Mouse (Mus musculus) left cerebral cortex, adult 18-20 months (tissue): ENCODE results near the gene Dusp12. TPM values are rescaled to one million over a fixed set of nuclear protein-coding genes. Genes with fewer than 3 reads are reported as not detected.
A peak's percentile ranks its signal among the peaks of the same experiment; 100 is the strongest.

Experiments used
- DNase-seq, 2 experiments: peaks; one replicate each; pipeline ENCODE4 v3.0.0; 2021 to 2022; ENCODE audit warnings: low spot score in 2 of 2, mixed read lengths in 1 of 2
- long read RNA-seq, 2 experiments: library from polyadenylated mRNA; stranded (forward); transcript quantifications; one replicate each; pipeline ENCODE4 v2.0.0; 2021
- total RNA-seq, 2 experiments: library from RNA; stranded (reverse); gene quantifications; 2 replicates each; pipeline ENCODE4 v1.2.3; 2021

The Dusp12 gene
- 10 to 100 TPM; 15.1 to 16.7 TPM for total RNA-seq
- long read RNA-seq, experiment 1, transcript Dusp12-201 (6 exons, 1,374 nt), result major isoform, 18 of 39 reads
- long read RNA-seq, experiment 1, transcript Dusp12-204 (6 exons, 911 nt), result minor isoform, 11 of 39 reads
- long read RNA-seq, experiment 1, partial matches to known transcripts, result 0 of 39 reads
- long read RNA-seq, experiment 1, other reads (novel, unspliced or antisense), result 6 of 39 reads
- long read RNA-seq, experiment 2, transcript Dusp12-201 (6 exons, 1,374 nt), result major isoform, 11 of 20 reads
- long read RNA-seq, experiment 2, transcript Dusp12-204 (6 exons, 911 nt), result minor isoform, 5 of 20 reads
- long read RNA-seq, experiment 2, partial matches to known transcripts, result 1 of 20 reads
- long read RNA-seq, experiment 2, other reads (novel, unspliced or antisense), result 3 of 20 reads

DNA sequence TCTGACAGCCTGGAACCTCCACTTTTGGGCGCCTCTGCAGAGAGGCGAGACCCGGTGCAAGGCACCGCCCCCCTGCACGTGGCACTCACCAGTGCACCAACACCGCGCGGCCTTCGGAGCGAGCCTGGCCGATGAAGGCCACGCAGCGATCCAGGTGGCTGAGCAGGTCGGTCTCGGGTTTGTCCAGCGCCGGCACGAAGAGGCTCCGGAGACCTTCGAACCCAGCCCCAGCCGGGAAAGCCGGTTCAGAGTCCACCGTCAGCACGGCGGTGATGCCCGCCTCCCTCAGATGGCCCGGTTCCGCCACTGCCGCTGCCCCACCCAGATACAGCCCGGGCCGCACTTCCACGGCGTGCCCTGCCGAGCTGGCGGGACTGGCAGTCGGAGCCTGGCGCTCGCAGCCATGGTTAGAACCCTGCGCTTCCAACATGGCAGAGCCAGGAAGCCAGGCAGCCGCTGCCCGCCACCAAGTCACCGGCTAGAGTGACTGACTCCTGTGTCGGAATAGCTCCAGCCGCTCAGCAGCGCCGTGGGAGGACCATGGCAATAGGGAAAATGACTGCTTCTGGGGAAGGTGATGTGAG lies at the start of gene Dusp12, which contains the start of gene Gm26620:
Gene Dusp12, minus strand, starts transcription at position 563 of the 584 bp plus-strand sequence.
Gene Gm26620, plus strand, starts transcription at position 88 of the 584 bp plus-strand sequence.
- peak; percentile 80 to 91 for DNase-seq

DNA sequence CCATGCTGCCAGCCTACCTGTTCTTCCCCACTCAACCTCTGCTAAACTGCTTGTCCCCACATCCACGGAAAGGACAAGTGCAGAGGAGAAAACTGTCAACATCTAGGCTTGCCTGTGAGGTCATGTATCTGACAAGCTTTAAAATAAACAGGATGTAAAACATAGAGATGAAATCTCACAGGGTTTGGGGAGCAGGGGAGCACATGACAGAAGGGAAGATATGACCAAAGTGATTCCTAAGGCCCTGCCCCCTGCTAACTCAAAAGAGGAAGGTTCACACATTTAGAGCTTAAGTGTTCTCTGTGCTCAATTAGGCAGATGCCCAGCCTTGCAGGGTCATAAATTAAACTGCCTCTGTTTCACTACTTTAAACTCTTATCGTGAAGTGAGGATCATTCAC lies 49.0 kb upstream of the Dusp12 start:
- DNase-seq, result no peak

DNA sequence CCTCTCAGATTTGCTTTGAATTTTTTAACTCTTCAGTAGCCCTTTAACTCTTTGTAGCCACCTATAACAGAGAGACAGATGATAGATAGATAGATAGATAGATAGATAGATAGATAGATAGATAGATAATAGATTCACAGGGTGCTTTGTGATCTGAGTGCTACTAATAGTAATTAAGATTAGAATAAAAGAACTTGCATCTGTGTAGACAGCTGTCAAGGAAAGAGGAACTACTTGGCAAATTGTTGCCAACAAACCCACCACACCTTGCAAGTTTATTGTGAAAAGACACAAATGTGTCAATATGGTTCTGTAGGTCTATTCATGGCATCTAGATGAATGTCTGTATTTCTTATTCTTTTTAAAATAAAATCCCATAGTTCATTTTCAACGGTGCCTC lies 48.6 kb upstream of the Dusp12 start:
- no peak for DNase-seq

DNA sequence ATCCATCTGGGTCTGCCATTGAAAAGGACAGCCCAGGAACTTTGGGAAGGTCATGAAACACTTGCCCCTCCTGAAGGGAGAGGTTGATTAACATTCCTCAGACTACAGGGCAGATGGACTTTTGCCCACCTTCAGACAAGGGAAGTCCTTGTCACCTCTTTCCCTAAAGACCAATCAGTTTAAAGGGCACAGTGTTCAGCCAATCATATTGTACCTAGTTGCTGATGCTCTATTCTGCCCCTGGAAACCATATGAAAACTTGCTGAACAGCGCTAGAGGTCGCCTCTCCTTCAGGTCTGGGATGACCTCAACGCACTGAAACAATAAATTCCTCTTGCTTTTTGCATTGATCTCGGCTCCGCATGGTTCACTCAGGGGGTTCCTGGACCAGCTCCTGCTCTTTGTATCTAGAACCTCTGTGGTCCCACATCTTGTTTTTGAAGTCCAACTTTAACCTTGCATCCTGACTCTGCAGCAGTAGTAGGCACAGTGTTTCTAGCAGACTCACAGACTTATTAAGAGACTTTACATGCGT lies 48.1 kb upstream of the Dusp12 start:
- DNase-seq, result no peak

DNA sequence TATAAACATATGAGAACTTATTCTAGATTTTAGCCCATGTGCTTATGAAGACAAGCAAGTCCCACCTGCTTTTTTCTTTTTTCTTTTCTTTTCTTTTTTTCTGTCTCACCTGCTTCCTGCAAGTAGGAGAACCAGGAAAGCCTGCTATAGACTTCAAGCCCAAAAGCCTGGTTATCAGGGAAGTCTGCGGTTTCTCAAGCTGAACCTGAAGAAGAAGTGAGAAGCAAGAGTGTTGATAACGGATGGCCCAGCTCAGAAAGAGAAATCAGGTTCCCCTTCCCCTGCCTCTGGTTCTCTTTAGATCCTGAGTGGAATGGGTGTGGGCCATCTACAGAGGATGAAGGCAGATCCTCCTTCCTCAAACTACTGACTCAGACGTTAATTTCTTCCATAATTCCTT lies 46.7 kb upstream of the Dusp12 start:
- no peak for DNase-seq

DNA sequence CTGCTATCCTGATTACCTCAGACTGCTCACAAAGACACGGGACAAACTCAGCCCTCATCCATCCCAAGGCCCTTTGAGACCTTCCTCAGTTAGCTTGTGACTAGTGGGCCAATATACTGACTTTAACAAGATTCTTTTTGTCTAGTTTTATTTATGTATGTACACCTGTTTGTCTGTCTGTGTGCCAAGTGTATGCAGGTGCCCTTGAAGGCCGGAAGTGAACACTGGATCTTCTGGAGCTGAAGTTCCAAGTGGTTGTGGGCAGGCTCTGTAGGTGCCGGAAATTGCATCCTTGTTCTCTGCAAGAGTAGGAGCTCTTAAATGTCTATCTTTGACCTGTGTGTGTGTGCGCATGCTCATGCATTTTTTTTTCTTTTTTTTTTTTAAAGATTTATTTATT lies 43.9 kb upstream of the Dusp12 start:
- no peak for DNase-seq

DNA sequence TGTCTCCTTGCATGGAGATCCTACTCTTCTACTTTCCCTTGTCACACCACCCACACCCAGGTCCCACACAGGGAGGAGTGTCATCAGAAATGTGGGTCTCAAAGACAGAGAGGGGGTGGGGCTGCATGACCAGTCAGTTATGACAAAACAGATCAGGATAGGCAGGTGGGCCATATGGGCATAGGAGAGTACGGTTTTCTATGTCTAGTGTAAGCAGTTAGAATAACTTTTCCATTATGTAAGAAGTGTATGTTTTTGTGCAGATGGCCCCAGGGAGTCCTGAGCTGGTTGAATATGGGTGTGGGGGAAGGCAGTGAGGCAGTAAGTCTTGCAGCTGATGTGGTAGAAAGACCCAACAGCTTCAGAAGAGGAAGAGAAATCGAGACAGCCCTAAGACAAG lies 43.1 kb upstream of the Dusp12 start:
- DNase-seq, result no peak

DNA sequence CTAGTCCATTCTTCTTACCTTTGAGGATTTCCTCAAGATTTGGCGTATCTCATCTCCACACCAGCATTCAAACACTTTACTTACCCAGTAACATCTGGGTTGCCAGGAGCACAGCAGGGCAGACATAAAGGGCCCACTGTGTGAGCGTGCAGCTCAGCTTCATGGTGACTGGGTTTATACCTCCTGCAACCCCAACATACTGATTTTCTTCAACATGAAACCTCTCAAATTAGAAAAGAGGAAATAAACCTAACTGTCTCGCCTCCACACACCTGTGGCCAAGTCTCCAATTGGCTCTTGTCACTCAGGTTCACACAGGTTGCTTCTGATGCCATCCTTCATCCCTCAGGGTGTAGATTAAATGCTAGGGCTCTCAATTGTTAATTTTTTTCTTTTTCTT lies 42.0 kb upstream of the Dusp12 start, which contains the start of gene Fcrla:
Gene Fcrla, minus strand, starts transcription at position 206 of the 400 bp plus-strand sequence.
- no peak for DNase-seq

DNA sequence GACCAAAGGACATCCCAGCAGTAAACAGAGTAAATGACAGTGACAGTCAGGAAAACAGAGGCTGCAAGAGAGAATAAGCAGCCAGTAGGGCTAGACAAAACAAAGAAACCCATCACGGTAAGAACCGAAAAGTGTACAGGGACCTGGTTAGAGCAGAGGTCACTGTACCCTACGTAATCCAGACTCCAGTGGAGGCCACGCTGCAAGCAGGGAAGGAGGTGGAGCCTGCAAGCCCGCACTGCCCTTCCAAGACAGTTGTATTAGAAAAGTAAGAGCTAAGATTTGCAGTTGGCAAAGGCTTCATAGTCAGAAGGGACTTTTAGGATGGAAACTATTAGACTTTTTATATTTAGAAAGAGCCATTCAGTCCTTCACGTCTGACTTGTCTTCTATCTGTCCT lies 41.6 kb upstream of the Dusp12 start:
- DNase-seq, result no peak

DNA sequence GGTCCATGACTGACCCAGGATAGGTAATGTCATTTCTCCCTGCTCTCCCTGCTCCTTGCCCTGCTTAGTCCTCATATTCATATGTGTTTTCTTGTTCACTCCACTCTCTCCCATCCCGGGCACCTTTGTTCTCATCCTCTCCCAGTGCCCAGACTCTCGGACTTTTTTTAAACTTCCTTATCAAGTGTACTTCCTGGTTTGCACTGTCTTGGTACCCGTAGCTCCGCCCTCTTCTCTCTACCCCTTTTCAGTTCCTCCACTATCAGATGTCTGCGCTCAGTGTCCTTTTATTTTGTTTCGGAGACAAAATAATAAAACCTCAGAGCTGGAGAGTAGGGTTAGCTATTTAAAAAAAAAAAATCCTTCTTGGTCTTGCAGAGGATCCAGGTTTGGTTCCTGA lies 39.1 kb upstream of the Dusp12 start:
- DNase-seq, result no peak

DNA sequence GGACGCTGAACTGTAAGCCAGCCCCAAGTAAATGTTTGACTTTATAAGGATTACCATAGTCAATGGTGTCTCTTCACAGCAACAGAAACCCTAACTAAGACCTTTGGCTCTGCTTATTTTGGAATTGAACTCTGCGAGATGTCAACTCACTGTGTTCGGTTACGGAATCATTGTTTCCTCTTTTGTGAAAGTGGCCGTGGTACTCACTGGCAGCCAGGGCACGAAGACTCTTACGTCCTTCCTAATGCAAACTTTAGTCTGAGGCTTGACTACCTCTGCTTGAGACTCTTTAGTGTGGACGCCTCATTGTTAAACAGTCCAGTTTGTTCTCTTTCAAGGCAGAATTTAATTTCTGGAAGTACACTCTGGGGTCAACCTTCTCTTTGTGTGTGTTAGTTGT lies 34.0 kb upstream of the Dusp12 start:
- DNase-seq, result no peak

DNA sequence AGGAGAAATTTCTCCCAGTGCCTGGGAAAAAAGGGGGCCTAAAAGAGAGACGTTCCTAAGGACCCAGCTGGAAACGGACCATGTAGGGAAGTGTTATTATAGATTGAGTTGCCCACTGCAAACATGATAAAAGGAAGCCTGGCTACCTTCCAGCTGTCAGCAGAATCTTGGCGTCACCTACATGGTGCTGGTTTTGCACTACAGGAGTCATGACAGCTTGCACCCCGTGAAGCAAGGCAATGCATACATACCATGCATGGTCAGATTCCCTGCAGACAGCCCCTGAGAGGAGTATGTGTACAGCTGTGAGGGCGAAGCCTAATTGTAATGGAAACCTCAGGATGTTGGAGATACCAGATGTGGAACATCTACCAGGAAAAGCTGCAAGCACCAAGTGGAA lies 30.3 kb upstream of the Dusp12 start:
- no peak for DNase-seq

DNA sequence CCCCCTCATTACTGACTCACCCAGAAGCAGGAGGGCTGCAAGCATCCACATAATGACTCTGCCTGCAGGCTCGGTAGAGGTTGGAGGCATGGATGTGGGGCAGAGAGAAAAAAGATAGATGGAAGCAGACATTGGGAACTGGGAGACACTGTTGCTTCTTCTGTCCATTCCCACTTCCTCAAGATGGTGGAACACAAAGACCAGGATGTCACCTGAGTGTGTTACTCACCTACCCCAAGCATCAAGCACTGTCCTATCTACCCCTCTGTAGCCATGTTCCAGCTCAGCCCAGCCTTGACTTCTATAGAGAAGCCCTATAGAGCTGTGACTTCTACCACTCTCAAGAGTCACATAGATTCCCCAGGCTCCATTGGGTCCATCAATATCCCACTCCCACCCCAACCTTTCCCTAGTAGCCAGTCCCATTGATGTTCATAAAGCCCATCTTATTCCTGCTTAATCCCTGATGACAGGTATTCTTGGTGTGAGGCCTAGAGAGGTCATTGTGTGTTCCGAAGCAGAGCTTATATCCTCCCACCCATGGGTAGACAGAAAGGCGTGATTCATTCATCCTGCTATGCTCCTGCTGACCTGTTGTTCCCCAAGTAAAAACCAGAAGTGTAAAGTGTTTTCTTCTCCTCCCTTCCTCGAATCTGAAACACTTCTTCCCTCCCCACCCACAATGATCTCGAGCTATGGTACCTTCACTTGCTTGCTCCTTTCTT lies 27.7 kb upstream of the Dusp12 start, which contains the start of gene Fcrlb:
Gene Fcrlb, minus strand, starts transcription at position 51 of the 725 bp plus-strand sequence.
- DNase-seq, result no peak

DNA sequence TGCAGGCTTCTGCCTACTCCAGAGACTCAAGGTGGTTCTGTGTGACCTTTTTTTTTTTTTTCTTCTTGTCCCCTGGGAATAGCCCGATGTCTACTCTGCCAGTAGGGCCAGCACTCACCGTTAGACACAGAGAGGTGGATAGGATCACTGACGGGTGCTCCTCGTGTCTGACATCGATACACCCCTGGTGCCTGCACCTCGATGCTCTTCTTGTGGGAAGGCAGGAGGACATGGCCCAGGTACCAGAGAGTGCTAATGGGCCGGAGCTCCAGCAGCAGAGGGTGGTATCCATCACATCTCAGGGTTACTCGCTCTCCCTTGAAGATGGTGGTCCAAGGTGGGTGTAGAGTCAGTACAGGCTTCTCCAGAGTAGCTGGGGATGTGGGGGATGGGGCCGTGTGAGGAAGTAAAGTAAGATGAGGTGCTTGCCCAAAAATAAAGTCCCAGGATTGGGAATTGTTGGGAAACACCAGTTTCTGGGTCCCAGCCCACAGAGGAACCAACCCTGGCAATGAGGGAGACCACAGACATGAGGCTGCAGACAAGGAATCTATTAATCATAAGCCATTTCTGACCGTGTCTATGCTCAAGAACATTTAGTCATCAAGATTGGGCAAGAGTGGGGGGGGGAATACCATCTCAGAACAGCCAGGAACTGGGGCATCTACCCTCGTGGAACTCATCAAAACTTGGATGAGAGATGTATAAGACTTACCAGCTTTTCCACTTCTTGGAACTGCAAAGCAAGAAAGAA lies 26.7 kb upstream of the Dusp12 start:
- DNase-seq, result no peak

DNA sequence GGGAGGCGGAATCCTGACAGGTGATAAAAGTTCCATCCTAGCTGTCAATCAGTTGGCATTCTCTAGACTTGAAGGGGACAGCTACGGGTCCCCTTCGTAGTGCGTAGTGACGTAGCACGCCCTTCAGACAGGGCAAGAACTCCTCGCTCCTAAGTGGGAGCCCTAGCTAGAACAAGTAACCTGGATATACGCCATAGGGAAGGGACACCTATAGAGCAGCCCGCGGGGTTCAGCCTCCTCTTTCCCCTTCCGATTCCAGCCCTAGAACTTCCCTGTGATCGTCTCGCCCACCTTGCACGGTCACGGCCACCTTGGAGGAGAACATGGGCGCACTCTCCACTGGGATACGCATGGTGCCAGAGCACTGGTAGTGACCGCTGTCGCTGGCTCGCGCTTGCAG lies 23.0 kb upstream of the Dusp12 start:
- peak in 1 of 2 experiments; percentile 11 for DNase-seq

DNA sequence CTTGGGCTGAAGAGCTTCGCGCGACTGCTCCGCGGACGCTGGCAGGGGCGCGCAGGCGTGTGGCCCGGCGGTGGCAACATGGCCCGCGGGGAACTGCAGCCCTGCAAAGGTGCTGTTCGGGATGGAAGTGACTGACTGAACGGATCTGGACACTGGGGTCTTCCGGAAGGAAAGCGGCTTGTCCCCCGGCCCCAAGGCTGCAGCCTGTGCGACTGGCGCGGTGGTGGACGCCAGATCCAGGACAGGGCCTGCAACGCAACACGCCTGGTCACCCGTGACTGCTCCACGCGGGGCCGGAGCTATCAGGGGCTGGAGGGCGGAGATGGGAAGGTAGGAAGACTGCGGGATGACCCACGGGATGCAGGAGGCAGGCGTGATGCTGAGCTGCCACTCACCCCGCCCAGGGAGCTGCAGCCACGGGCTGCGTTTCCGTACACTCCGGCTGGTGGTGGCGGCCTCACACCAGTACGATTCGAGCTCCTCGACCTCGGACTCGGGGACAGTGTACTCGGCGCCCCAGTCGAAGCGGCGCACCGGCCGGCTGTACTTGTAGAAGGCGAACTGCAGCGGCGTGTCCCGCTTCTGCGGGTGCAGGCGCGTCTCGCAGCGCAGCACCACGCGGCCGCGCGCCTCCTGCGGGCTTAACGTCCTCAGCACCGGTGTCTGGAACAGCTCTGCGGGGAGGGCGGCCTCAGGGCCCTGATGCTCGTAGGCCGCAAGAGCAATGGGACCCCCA lies 22.3 kb upstream of the Dusp12 start:
- DNase-seq, result peak; percentile 23 to 52

DNA sequence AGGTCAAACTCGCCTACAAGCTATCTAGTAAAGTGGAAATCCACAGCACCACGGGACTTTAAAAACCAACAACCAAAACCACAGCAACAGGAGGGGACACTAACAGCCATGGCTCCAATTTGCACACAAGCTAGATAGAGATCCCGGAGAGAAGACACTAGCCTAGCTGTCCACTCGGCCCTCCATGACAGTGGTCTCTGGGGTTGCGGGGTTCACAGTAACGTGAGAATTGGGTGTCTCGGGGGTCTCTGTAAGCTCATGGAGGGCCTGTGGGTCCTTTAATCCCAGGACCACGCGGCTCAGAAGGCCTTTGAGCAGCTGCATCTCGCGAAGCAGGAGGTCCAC lies 21.7 kb upstream of the Dusp12 start:
- DNase-seq, result no peak

DNA sequence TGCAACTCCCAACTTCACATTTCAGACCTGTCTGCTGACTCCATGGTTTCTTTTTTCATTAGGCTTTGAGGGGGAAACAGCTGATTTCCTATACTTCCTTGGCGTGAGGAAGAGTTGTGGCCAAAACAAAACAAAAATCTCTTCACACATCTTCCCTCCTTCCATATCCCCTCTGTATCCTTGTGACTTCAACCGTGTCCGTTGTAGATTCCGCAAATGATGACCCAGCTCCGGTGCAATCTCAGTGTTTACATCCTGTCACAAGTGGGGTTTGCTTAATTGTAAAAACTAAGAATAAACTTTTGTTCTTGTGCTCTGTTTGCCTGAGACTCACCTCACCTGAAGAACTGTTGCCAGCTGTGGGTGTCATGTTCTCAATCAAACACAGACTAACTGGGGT lies 18.1 kb upstream of the Dusp12 start:
- DNase-seq, result no peak

DNA sequence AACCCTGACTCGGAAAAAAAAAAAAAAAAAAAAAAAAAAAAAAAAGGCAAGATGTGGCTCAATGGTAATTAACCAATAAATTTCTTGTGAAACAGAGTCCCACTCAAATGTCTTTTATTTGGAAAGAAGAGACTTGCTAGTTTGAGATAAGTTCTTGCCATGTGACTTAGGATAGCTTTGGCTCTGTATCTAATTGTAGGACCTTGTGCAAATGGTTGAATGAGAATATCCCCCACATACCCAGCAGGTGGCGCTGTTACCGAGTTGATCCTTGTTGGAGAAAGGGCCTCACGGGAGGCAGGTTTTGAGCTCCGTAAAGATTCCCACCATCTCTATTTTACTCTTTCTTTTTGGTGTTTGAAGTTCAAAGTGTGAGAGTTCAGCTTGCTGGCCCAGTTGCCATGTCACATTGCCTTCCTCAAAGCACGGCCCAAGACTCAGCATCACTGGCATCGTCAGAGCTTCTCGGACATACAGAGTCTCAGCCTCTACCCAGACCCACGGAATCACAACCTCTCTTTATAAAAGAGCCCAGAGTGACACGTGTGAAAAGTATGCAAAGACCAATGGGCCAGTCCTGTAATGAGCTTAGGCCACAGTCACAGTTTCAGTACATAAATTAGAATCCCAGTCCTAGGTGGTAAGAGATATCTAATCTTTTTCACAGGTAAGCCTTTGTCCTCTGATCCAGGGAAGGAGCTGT lies 16.3 kb upstream of the Dusp12 start:
- peak; percentile 88 to 89 for DNase-seq
